Mouse (Mus musculus): ENCODE measurements at regions not wholly inside any gene's neighbourhood (a gene's known extent, or its start where the extent isn't known, plus 50 kb on each side); places are given as distances from the start of the nearest gene placed in this dataset.

DNA sequence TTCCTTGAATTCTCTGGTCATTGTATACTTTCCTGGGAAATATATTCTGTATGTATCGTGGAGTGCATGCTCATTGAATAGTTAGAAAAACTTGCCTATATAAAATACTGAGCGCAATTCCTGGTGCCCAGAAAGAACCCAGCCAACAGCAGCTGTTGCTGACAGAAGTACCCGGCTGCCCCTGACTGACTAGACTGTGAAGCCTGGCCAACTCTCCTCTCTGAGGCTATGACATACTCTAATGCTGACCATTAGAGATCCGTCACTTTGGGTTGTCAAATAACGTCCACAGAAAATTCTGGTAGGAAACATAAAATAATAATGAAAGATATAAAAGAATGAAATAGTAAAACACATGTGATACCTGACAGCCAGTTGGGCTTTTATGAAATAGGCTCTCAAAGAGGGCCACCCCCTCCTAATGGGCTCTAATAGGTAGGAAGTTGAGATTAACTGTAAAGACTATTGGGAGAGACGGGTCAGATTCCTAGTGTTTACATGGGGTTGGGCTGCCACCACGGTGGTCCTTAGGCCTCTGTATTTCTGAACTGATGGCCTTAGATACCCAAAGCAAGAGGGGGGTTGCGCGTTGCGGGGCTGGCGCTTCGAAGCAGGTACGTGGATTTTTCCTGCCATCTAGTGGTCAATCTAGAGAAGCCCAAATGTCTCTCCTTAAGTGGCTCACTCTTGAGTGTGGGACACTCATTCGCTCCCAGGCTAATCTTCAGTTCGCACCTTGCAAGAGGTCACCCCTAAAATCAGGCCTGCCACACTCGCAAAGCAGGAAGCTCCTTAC lies 53.0 kb upstream of the Mon1b start:
- DNase-seq: no peak

DNA sequence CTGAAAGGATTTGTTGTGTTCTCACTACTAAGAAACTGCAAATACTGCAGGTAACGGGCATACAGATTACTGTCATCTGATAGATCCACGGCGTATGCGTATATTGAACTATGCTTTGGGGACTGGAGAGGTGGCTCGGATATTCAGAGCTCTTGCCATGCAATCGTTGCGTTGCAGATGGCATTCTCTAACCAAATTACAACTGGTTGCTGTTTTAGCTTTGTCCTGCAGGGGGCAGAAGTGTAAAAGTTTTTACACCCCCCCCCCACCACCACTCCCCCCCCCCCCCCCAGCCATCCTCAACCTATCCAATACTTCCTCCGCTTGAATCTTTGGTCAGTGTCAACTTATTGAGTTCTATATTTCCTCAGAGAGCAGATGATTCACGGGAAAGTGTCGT lies 51.6 kb upstream of the Mon1b start:
- DNase-seq: no peak

All from kidney, adult 11 months (tissue).